Mouse (Mus musculus) T-cell, adult 2 months (primary cell): Measurements from ENCODE around the gene Rsph1.
A peak's percentile ranks its signal among the peaks of the same experiment; 100 is the strongest.

Experiments
- DNase-seq: peaks from one replicate; pipeline ENCODE4 v3.0.0; 2022; ENCODE audit warnings: low spot score

Rsph1 gene

DNA sequence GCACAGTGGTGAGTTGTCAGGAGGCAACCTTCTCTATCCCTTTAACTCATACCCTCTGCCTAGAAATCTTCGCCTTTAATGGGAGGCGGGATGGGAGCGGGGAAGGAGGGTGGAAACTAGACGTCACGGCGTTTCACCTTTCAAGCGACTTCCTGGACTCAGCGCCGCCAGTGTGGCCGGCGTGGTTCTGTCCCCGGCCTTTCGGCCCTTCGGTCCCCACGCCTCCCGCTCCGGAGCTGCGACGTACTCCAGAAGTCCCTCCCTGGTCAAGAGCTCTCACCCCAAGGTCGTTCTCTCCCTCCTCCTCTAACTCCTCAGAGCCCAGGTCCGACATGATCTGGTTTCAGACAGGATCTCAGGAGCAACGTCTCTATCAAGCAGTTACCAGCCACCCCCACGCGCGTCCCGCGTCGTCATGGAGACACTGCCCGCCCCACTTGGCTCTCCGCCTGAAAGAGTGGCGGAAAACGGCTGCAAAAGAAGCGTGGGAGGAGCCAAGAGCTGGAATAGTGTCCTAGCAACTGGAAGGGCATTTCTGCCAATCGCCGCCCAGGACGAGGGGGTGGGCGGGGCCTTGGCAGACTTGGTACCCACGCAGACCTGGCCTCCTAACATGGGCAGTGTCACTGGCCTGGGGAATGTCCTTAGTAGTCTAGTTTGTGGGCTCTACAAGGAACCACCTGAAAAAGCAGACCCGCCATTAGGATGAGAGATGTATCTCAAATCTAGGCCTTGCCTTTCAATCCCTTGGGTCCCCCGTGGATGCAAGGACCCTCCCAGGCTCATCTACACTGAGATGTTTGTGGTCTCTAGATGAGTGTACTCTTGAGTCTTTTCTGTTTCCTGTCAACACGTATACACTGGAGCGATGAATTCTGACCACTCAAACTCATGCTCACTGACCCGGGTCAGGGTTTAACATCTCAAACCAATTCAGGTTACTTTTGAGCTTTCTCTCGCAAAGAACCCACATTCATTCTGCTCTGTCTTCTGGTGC lies at the start of gene Rsph1:
Rsph1 (minus strand) TSS at position 462 of the 997 bp plus-strand sequence.
- peak; percentile 94 for DNase-seq

DNA sequence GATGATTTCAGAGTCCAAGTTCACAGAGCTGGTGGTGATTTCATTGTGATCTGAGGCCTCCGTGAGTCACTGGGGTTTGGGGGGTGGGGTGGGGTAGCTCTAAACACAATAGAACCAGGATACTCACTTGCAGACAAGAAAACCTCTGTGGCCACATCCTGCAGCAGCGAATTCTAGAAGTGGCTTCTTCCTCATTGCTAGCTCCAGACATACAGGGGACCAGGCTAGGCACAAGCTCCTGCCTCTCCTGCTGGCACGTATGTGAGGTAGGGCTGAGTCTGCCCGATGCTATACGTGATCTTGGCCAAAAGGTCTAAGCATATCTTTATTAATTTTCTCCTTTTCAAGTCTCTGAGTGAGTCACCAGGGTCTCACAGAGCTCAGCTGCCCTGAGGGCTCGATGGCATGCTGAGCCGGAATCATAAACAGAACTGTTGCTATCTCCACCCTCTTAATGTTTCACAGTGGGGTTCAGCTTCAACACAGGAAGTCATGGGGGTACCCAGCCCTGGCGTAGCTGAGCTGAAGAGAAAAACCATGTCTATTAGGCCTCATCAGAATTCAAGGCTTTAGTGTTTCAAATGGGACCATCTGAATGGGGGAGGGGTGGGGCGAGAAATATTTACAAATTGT lies 49.2 kb upstream of the Rsph1 start:
- peak; percentile 81 for DNase-seq

DNA sequence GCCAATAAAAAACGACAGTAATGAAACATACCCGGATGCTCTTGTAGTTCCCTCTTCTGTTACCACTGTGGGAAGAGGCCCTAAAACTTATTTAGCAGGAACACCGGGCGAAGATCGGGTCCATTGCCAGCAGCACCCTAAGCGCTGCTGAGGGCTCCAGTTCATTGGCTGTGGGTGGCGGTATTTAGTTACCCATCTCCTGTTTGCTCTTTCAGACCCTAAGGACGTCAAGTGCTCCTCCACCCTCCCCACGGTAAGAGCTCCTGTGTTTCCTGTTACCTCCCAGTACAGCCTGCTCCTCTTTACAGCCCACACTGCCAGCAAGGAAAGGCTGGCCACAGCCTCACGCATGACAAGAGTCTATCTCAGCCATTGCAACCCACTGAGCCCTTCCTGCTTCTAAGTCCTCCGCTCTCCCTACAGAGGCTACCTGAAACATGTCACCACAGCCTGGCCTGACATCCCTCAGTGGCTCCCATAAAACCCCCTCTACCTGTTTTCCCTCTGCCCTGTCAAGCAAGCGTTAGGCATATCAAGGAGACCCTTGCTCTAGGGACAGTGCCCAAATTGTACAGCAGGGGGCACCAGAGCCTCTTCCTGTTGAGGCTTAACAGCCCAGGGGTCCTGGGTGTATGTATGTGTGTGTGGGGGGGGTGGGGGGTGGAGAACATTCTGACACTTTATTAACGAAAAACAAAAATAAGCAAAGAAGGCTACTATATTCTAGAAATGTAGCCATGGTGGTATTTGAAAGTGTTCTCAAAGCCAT lies 48.5 kb upstream of the Rsph1 start:
- DNase-seq, result peak; percentile 70

GRCm38 (mm10) chr17:31324227-31324626 lies 47.0 kb upstream of the Rsph1 start:
- DNase-seq, result no peak

- DNase-seq, result no peak
These were observed 46.2 kb upstream of the Rsph1 start for GRCm38 (mm10) chr17:31323379-31323778.

DNA sequence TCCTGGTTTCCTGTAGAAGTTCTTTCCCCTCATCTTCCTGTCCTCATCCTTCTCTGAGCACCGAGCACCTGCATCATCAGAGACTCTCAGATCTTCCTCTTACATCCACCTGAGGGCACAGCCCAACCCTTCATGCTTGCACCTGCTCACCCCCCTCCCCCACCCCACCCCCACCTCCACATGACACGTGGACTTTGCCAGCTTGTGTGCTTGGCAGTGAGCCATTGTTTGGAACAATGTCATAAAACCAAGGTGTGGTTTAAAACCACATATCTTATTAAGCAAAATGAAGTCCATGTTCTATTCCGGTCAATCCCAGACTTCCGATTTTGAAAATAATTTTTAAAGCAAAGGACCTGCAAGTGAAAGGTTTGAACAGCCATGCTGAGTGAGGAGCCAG lies 45.3 kb upstream of the Rsph1 start:
- DNase-seq, result no peak

DNA sequence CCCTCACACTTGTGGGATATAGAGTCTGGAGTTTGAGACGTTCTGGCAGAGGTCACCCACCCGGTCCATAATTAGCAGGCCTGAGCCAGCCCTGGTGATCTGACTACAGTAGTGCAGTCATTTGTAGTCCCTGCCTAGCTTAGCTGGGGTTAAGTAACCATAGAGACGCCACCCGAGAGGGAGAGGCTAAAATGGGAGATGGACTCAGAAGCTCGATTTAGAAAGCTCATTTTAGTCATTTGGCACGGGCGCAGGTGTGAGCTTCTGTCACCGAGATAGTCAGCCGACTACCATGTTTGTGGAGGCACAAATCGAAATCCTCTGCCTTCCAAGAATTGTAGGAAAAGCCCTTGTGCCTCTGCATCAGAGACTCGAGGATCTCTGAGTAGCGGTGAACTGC lies 44.2 kb upstream of the Rsph1 start:
- no peak for DNase-seq

DNA sequence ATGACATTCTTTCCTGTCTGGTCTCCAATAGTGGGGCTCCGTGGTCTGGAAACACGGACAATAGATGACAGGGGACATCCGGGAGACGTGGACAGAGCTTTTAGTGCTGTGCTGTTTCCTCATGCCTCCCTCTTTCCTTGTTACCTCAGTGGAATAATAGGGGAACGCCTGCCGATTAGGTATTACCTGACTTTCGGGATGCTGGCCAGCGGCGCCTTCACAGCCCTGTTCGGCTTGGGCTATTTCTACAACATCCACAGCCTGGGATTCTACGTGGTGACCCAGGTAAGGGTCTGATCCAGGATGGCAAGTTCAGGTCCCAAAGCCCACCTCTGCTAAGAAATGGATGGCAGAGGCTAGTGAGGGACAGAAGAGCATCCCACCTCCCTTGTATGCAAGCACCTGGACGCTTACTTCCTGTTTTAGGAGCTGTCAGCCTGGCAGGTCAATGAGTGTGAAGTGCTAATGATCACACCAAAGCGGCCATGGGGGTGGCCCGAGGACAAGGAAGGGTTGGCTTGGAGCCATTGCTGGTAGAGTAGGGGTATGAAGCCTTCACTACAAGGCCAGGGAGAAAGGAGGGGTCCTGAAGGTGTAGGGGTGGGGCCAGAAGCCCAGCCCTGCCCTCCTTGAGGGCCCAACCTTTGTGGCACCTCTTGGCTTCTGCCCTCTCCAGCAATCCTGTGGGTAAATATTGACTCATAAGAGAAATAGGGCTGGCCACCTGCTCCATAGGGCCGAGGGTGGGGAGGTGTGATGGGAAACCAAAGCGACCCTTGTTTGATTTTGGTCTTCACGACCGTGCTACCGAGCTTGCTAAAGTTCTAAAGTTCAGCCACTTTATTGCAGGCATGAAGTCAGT lies 42.0 kb upstream of the Rsph1 start:
- DNase-seq, result no peak

GRCm38 (mm10) chr17:31317521-31318272 lies 40.5 kb upstream of the Rsph1 start:
- no peak for DNase-seq

- DNase-seq, result no peak
These were observed 39.8 kb upstream of the Rsph1 start for GRCm38 (mm10) chr17:31316998-31317397.

- DNase-seq, result no peak
These were observed 38.8 kb upstream of the Rsph1 start for GRCm38 (mm10) chr17:31315993-31316392.

DNA sequence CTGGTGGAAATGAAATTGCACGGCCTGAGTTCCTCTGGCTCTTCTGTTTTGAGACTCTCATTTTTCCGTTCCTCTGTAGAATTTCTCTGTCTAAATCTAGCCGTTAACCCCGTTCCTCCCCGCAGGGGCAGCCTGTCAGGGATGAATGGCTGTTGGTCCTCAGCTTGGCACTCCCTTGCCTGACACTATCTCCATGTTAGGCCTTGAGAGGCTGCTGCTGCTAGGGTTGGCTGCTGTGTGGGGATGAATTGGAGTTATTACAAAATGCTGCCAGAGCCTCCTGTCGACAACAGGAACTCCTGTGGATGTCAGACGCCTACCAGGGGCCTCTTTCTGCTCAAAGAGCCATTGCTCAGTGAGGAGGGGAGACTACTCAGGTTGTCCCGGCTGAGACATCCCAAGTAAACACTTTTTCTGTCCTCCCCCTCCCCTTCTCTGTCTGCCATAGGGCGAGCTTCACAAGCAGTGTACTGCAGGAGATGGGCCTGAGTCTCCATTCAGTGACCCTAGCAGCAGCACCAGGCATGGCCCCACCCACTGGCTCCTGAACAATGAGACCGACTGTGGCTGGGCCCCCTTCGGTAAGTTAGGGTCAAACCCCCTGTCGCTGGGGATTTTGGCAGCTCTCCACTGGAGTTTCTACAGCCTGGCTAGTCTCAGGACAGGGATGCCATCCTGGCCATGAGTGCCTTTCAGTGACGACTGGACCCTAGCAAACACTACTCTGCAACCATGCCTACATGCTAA lies 38.0 kb upstream of the Rsph1 start:
- DNase-seq, result no peak

GRCm38 (mm10) chr17:31312648-31313047 lies 35.5 kb upstream of the Rsph1 start:
- DNase-seq, result no peak

DNA sequence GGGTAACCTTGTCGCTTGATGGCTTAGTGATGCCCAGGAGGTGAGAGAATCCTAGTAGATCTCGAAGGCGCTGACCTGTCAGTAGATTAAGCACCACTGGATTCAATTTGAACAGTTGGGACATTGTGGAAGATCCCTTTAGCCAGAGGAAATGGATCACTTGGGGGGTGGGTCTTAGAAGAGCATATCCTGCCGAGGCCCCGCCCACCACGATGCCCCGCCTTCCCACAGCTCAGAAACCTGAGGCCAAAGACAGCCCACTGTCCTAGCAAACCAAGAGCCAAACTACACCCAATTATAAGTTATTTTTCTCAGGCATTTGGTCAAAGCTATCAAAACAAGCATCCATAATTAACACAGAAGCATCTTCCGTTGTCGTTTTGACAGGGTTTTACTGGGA lies 33.9 kb upstream of the Rsph1 start:
- no peak for DNase-seq

- DNase-seq, result no peak
These were observed 32.2 kb upstream of the Rsph1 start for GRCm38 (mm10) chr17:31309281-31309793.

DNA sequence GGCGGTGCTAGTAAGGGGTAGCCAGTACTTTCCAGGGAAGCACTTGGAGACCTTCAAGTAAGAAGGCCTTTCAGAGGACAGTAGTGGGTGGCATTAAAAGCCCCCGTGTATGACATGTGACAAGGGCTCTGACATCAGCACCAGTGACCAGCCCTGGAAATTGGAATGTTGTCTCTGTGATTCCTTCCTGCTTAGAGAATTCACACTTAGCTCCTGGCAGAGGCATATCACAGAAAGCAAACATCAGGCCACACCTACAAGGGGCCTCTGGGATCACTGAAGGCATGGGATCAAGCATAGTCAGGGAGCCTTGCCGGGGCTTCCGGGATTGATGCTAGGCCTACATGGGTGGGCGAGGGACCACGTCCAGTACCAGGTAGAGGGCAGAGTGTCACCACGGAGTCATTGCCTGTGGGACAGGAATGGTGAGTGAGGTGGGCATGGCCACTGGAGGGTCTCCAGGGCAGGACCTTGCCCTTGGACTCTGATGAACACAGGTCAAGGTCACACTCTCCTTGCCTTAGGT lies 31.2 kb upstream of the Rsph1 start:
- DNase-seq, result no peak

- DNase-seq, result no peak
These were observed 30.6 kb upstream of the Rsph1 start for GRCm38 (mm10) chr17:31307756-31308155.

DNA sequence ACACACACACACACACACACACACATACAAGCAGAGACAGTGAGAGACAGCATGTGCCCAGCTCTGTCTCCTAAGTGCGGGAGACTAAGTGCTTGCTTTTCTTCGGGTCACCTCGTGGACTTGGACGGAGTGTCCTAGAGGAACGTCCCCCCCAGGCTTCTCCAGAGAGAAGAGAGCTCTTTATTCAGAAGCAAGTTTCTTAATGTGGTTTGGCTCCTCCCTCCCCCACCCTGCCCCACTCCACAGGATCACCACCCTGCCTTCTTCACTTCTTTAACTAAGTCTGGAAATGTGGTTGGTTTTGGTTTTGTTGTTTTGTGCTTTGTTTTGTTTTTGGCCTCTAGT lies 28.6 kb upstream of the Rsph1 start:
- no peak for DNase-seq

GRCm38 (mm10) chr17:31304895-31305775 lies 28.0 kb upstream of the Rsph1 start:
- DNase-seq, result no peak
